Mouse (Mus musculus) liver, embryonic 16.5 days (tissue): ENCODE data around the gene Dmrt2. TPM values are rescaled to one million over a fixed set of nuclear protein-coding genes. Genes with fewer than 3 reads are reported as not detected.
A peak's percentile ranks its signal among the peaks of the same experiment; 100 is the strongest.

Source experiments
- ATAC-seq: fragments of 200-750 bp; cut with Nextera tagmentation; 2 replicates; pipeline ENCODE4 v1.8.0; 2017; ENCODE audit warnings: low read depth, mild to moderate bottlenecking, moderate number of reproducible peaks, moderate library complexity
- H3K27ac ChIP-seq: fragments of 300-500 bp; sonication (generic); 2 replicates; pipeline ENCODE4 v1.5.1; 2014; ENCODE audit warnings: mild to moderate bottlenecking, low read length
- H3K27me3 ChIP-seq: fragments of 300-500 bp; sonication (generic); 2 replicates; pipeline ENCODE4 v1.6.1; 2014; ENCODE audit warnings: low read depth, low read length, mixed read lengths; ENCODE audit not compliant: control insufficient read depth, insufficient read depth
- H3K36me3 ChIP-seq: fragments of 300-500 bp; sonication (generic); 2 replicates; pipeline ENCODE4 v1.6.1; 2014; ENCODE audit warnings: mild to moderate bottlenecking; ENCODE audit not compliant: control insufficient read depth, insufficient read depth
- H3K4me1 ChIP-seq: fragments of 300-500 bp; sonication (generic); 2 replicates; pipeline ENCODE4 v1.6.1; 2014; ENCODE audit warnings: low read depth, low read length, mixed read lengths; ENCODE audit not compliant: control insufficient read depth
- H3K4me2 ChIP-seq: fragments of 300-500 bp; sonication (generic); 2 replicates; pipeline ENCODE4 v1.6.1; 2014; ENCODE audit warnings: low read depth, low read length, mixed read lengths
- H3K4me3 ChIP-seq: fragments of 300-500 bp; sonication (generic); 2 replicates; pipeline ENCODE4 v1.5.1; 2014; ENCODE audit warnings: low read depth, mild to moderate bottlenecking, low read length
- H3K9ac ChIP-seq: fragments of 300-500 bp; sonication (generic); 2 replicates; pipeline ENCODE4 v1.6.1; 2014; ENCODE audit warnings: low read depth, low read length
- H3K9me3 ChIP-seq: fragments of 300-500 bp; sonication (generic); replicated peaks from 2 replicates; pipeline ENCODE4 v1.6.1; 2016; ENCODE audit warnings: low read length; ENCODE audit not compliant: control insufficient read depth
- WGBS: fragments of 180-500 bp; shearing (Covaris S2); extraction: QIAGEN DNeasy Blood & Tissue Kit; methylation state at CpG from one replicate; pipeline ENCODE4 v1.1.7; 2014; ENCODE audit not compliant: insufficient replicate concordance; 5-methylcytosine and 5-hydroxymethylcytosine counted together
- polyA plus RNA-seq: library from polyadenylated mRNA; unstranded; fragments of >200 nt; fragmentation: Nextera tagmentation; extraction: Ambion mirVana; gene quantifications from 2 replicates; pipeline ENCODE4 v1.2.1, GENCODE M21; 2015

Gene Dmrt2
- polyA plus RNA-seq, 1 experiment from 2014 or later: 0.25 TPM

- WGBS: 2% methylated on average over 15 of the region's 15 CpGs
- H3K4me3 ChIP-seq: peak overlapping the region; percentile 46
Observed at GRCm38 (mm10) chr19:25674056-25674420, 1.8 kb downstream of the Dmrt2 start.

GRCm38 (mm10) chr19:25674744-25675143, 2.5 kb downstream of the Dmrt2 start:
- no peak overlapping the region for H3K27ac ChIP-seq
- no peaks in the 10 kb centered on the region for H3K9me3 ChIP-seq
- H3K4me3 ChIP-seq: no peak overlapping the region
- ATAC-seq: no peak
- H3K27me3 ChIP-seq: peaks cover 58% of the 10 kb centered on the region
- H3K4me1 ChIP-seq: no peaks in the 10 kb centered on the region
- no peaks in the 10 kb centered on the region for H3K36me3 ChIP-seq
- 1% methylated on average over 8 of the region's 8 CpGs for WGBS
- peak overlapping the region; percentile 58; the same call in 1 of the 2 replicates for H3K4me2 ChIP-seq
- H3K9ac ChIP-seq: no peak overlapping the region

More at GRCm38 (mm10) chr19:25674056-25674420, 1.8 kb downstream of the Dmrt2 start:
- no peaks in the 10 kb centered on the region for H3K36me3 ChIP-seq
- no peaks in the 10 kb centered on the region for H3K4me1 ChIP-seq
- no peak overlapping the region for H3K9ac ChIP-seq
- peaks cover 65% of the 10 kb centered on the region for H3K27me3 ChIP-seq
- H3K9me3 ChIP-seq: no peaks in the 10 kb centered on the region
- ATAC-seq: no peak
- peak overlapping the region; percentile 58 for H3K4me2 ChIP-seq
- H3K27ac ChIP-seq: no peak overlapping the region

GRCm38 (mm10) chr19:25675866-25676440, 3.7 kb downstream of the Dmrt2 start:
- peaks cover 50% of the 10 kb centered on the region for H3K27me3 ChIP-seq
- 15% methylated on average over 9 of the region's 9 CpGs for WGBS
- no peak for ATAC-seq

GRCm38 (mm10) chr19:25698850-25699249, 26.6 kb downstream of the Dmrt2 start:
- WGBS: 67% methylated on average over 14 of the region's 14 CpGs
- Histone ChIP-seq H3K9me3 (no peaks in the 10 kb centered on the region), H3K9ac (no peak overlapping the region), H3K27ac (no peak overlapping the region), H3K4me1 (no peaks in the 10 kb centered on the region), H3K27me3 (no peaks in the 10 kb centered on the region), H3K4me2 (no peak overlapping the region), H3K4me3 (no peak overlapping the region), H3K36me3 (no peaks in the 10 kb centered on the region)
- no peak for ATAC-seq

More at GRCm38 (mm10) chr19:25675866-25676440, 3.7 kb downstream of the Dmrt2 start:
- H3K9ac ChIP-seq: no peak overlapping the region
- no peaks in the 10 kb centered on the region for H3K9me3 ChIP-seq
- H3K4me2 ChIP-seq: no peak overlapping the region
- no peaks in the 10 kb centered on the region for H3K36me3 ChIP-seq
- no peak overlapping the region for H3K27ac ChIP-seq
- H3K4me1 ChIP-seq: no peaks in the 10 kb centered on the region
- H3K4me3 ChIP-seq: no peak overlapping the region

GRCm38 (mm10) chr19:25713382-25713781, 41.2 kb downstream of the Dmrt2 start:
- no peak overlapping the region for H3K4me3 ChIP-seq
- H3K36me3 ChIP-seq: no peaks in the 10 kb centered on the region
- no peaks in the 10 kb centered on the region for H3K27me3 ChIP-seq
- H3K4me1 ChIP-seq: no peaks in the 10 kb centered on the region
- no peak for ATAC-seq
- WGBS: 5% methylated on average over 8 of the region's 8 CpGs
- no peak overlapping the region for H3K9ac ChIP-seq
- H3K4me2 ChIP-seq: no peak overlapping the region
- no peaks in the 10 kb centered on the region for H3K9me3 ChIP-seq
- H3K27ac ChIP-seq: no peak overlapping the region

- Histone ChIP-seq H3K4me2 (no peak overlapping the region), H3K27me3 (no peaks in the 10 kb centered on the region), H3K9ac (no peak overlapping the region), H3K9me3 (no peaks in the 10 kb centered on the region), H3K36me3 (no peaks in the 10 kb centered on the region), H3K4me1 (no peaks in the 10 kb centered on the region), H3K27ac (no peak overlapping the region), H3K4me3 (no peak overlapping the region)
- WGBS: 51% methylated on average over 2 of the region's 2 CpGs
- ATAC-seq: no peak
Observed at GRCm38 (mm10) chr19:25714927-25715326, 42.7 kb downstream of the Dmrt2 start.

- Histone ChIP-seq H3K9ac (no peak overlapping the region), H3K9me3 (no peaks in the 10 kb centered on the region)
Observed at GRCm38 (mm10) chr19:25722616-25723015, 50.4 kb downstream of the Dmrt2 start.

More at GRCm38 (mm10) chr19:25722616-25723015, 50.4 kb downstream of the Dmrt2 start:
- no peak overlapping the region for H3K27ac ChIP-seq
- H3K4me3 ChIP-seq: no peak overlapping the region
- H3K4me2 ChIP-seq: no peak overlapping the region
- no peaks in the 10 kb centered on the region for H3K4me1 ChIP-seq
- H3K27me3 ChIP-seq: no peaks in the 10 kb centered on the region
- WGBS: 10% methylated on average over 5 of the region's 5 CpGs
- H3K36me3 ChIP-seq: no peaks in the 10 kb centered on the region
- no peak for ATAC-seq

Other genes starting within 250 kb of the Dmrt2 start
- not detected in 2 replicates for gene Dmrt1, start 166.8 kb upstream of the Dmrt2 start, polyA plus RNA-seq
- not detected in 2 replicates for gene Dmrt3, start 62.1 kb upstream of the Dmrt2 start, polyA plus RNA-seq